Mouse (Mus musculus): ENCODE measurements around the gene Gm45837. TPM values are rescaled to one million over a fixed set of nuclear protein-coding genes. Genes with fewer than 3 reads are reported as not detected.

Gene Gm45837
- total RNA-seq, 1 experiment = not detected

GRCm38 (mm10) chr7:101394569-101394968 lies 16.1 kb upstream of the Gm45837 start:
- H3K9ac ChIP-seq (ENCODE audit: insufficient read depth, low read depth, low read length, poor library complexity, severe bottlenecking) = no peak overlapping the region
- no peaks in the 10 kb centered on the region for H3K9me3 ChIP-seq (ENCODE audit: control insufficient read depth, insufficient read depth, low read depth, low read length)
- H3K36me3 ChIP-seq (ENCODE audit: control insufficient read depth, insufficient read depth, low read length, poor library complexity, severe bottlenecking) = peaks cover 19% of the 10 kb centered on the region
- H3K4me1 ChIP-seq (ENCODE audit: control insufficient read depth in 2 of 2, insufficient read depth in 2 of 2, low read length in 2 of 2, poor library complexity in 1 of 2) = peaks cover 0 to 9% of the 10 kb centered on the region in 2 experiments; a peak in 1 of 4 replicates
- H3K27ac ChIP-seq (ENCODE audit: insufficient read depth, low read depth, low read length, poor library complexity, severe bottlenecking) = no peak overlapping the region
- no peak for DNase-seq (ENCODE audit: low read depth, low spot score)
- no peak overlapping the region for H3K4me3 ChIP-seq (ENCODE audit: insufficient read depth in 1 of 2, low read depth in 1 of 2, low read length in 2 of 2, poor library complexity in 1 of 2, severe bottlenecking in 1 of 2)
- in situ Hi-C loops (cut with MboI; ENCODE audit: low sequenced_read_pairs in 2 of 2, unreplicated experiment in 2 of 2) = no loop called here
- TF ChIP-seq MAFK (IDR thresholded peaks at IDR 0.05; ENCODE audit: insufficient read depth, low read depth, low read length) (no peak), ZC3H11A (IDR thresholded peaks at IDR 0.05; ENCODE audit: borderline replicate concordance, low read depth, low read length) (no peak), CHD2 (IDR thresholded peaks at IDR 0.05; ENCODE audit: low read depth, low read length) (no peak), HCFC1 (IDR thresholded peaks at IDR 0.05; ENCODE audit: borderline replicate concordance, insufficient read depth, low read length) (no peak), ZNF384 (IDR thresholded peaks at IDR 0.05; ENCODE audit: low read depth, low read length) (no peak)

DNA sequence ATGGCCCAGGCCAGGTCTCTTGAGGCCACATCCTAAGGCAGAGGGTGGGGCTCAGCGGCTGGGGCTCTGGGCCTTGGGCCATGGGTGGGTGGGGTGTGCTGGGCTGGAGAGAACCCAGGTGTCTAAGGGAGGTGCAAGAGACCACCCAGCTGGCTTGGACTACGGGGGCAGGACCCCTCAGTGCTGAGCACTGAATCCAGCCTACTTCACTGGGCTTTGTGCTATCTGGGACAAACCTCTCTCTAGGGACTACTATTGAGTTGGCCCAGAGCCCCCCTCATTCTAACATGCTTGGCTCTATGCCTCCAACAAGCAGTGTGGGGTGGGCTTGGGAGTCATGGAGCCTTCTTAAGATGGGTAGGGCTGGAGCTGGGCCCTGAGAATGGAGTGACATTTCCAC lies 15.2 kb upstream of the Gm45837 start:
- DNase-seq (ENCODE audit: low read depth, low spot score) = no peak
- TF ChIP-seq CHD2 (IDR thresholded peaks at IDR 0.05; ENCODE audit: low read depth, low read length) (no peak), ZNF384 (IDR thresholded peaks at IDR 0.05; ENCODE audit: low read depth, low read length) (no peak), ZC3H11A (IDR thresholded peaks at IDR 0.05; ENCODE audit: borderline replicate concordance, low read depth, low read length) (no peak), MAFK (IDR thresholded peaks at IDR 0.05; ENCODE audit: insufficient read depth, low read depth, low read length) (no peak), HCFC1 (IDR thresholded peaks at IDR 0.05; ENCODE audit: borderline replicate concordance, insufficient read depth, low read length) (no peak)
- no peaks in the 10 kb centered on the region for H3K9me3 ChIP-seq (ENCODE audit: control insufficient read depth, insufficient read depth, low read depth, low read length)
- H3K27ac ChIP-seq (ENCODE audit: insufficient read depth, low read depth, low read length, poor library complexity, severe bottlenecking) = no peak overlapping the region
- in situ Hi-C loops (cut with MboI; ENCODE audit: low sequenced_read_pairs in 2 of 2, unreplicated experiment in 2 of 2) = no loop called here
- H3K36me3 ChIP-seq (ENCODE audit: control insufficient read depth, insufficient read depth, low read length, poor library complexity, severe bottlenecking) = peaks cover 23% of the 10 kb centered on the region
- no peak overlapping the region for H3K4me3 ChIP-seq (ENCODE audit: insufficient read depth in 1 of 2, low read depth in 1 of 2, low read length in 2 of 2, poor library complexity in 1 of 2, severe bottlenecking in 1 of 2)
- peaks cover 0 to 9% of the 10 kb centered on the region in 2 experiments; a peak in 1 of 4 replicates for H3K4me1 ChIP-seq (ENCODE audit: control insufficient read depth in 2 of 2, insufficient read depth in 2 of 2, low read length in 2 of 2, poor library complexity in 1 of 2)
- H3K9ac ChIP-seq (ENCODE audit: insufficient read depth, low read depth, low read length, poor library complexity, severe bottlenecking) = no peak overlapping the region

- H3K4me3 ChIP-seq (ENCODE audit: insufficient read depth in 1 of 2, low read depth in 1 of 2, low read length in 2 of 2, poor library complexity in 1 of 2, severe bottlenecking in 1 of 2) = no peak overlapping the region
- TF ChIP-seq MAFK (IDR thresholded peaks at IDR 0.05; ENCODE audit: insufficient read depth, low read depth, low read length) = no peak
- DNase-seq (ENCODE audit: low read depth, low spot score) = no peak
- no peak overlapping the region for H3K27ac ChIP-seq (ENCODE audit: insufficient read depth, low read depth, low read length, poor library complexity, severe bottlenecking)
- peaks cover 0 to 9% of the 10 kb centered on the region in 2 experiments; a peak in 1 of 4 replicates for H3K4me1 ChIP-seq (ENCODE audit: control insufficient read depth in 2 of 2, insufficient read depth in 2 of 2, low read length in 2 of 2, poor library complexity in 1 of 2)
- no peaks in the 10 kb centered on the region for H3K9me3 ChIP-seq (ENCODE audit: control insufficient read depth, insufficient read depth, low read depth, low read length)
- in situ Hi-C loops (cut with MboI; ENCODE audit: low sequenced_read_pairs in 2 of 2, unreplicated experiment in 2 of 2) = no loop called here
- no peak overlapping the region for H3K9ac ChIP-seq (ENCODE audit: insufficient read depth, low read depth, low read length, poor library complexity, severe bottlenecking)
- H3K36me3 ChIP-seq (ENCODE audit: control insufficient read depth, insufficient read depth, low read length, poor library complexity, severe bottlenecking) = peaks cover 37% of the 10 kb centered on the region
These were observed 13.5 kb upstream of the Gm45837 start for GRCm38 (mm10) chr7:101397175-101397574.

GRCm38 (mm10) chr7:101401510-101401909 lies 9.2 kb upstream of the Gm45837 start:
- Histone ChIP-seq H3K4me3 (ENCODE audit: insufficient read depth in 1 of 2, low read depth in 1 of 2, low read length in 2 of 2, poor library complexity in 1 of 2, severe bottlenecking in 1 of 2) (no peak overlapping the region), H3K27ac (ENCODE audit: insufficient read depth, low read depth, low read length, poor library complexity, severe bottlenecking) (no peak overlapping the region), H3K9me3 (ENCODE audit: control insufficient read depth, insufficient read depth, low read depth, low read length) (no peaks in the 10 kb centered on the region), H3K9ac (ENCODE audit: insufficient read depth, low read depth, low read length, poor library complexity, severe bottlenecking) (no peak overlapping the region), H3K4me1 (ENCODE audit: control insufficient read depth in 2 of 2, insufficient read depth in 2 of 2, low read length in 2 of 2, poor library complexity in 1 of 2) (no peaks in the 10 kb centered on the region), H3K36me3 (ENCODE audit: control insufficient read depth, insufficient read depth, low read length, poor library complexity, severe bottlenecking) (peaks cover 54% of the 10 kb centered on the region)
- DNase-seq (ENCODE audit: low read depth, low spot score) = no peak
- no peak for TF ChIP-seq MAFK (IDR thresholded peaks at IDR 0.05; ENCODE audit: insufficient read depth, low read depth, low read length)
- TF ChIP-seq HCFC1 (IDR thresholded peaks at IDR 0.05; ENCODE audit: borderline replicate concordance, insufficient read depth, low read length) = no peak
- no peak for TF ChIP-seq ZC3H11A (IDR thresholded peaks at IDR 0.05; ENCODE audit: borderline replicate concordance, low read depth, low read length)
- TF ChIP-seq ZNF384 (IDR thresholded peaks at IDR 0.05; ENCODE audit: low read depth, low read length) = no peak
- TF ChIP-seq CHD2 (IDR thresholded peaks at IDR 0.05; ENCODE audit: low read depth, low read length) = no peak
- in situ Hi-C loops (cut with MboI; ENCODE audit: low sequenced_read_pairs in 2 of 2, unreplicated experiment in 2 of 2) = no loop called here

DNA sequence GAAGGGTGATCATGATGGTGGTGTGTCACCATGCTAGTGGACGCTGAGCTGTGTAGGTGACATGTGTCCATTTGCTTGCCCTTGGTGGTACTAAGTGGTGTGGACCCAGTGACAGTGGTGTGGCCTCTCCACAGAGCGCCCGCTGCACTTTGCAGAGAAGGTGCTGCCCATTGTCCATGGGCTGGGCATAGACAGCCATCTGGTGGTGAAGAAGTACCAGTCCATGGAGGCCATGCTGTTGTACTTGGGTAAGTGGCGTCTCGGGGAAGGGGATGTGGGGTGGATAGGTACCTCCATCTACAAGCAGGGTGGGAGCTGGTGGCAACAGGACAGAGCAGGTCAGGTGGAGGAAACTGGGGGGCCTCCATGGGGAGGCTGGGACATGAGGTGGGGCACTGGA lies 6.9 kb upstream of the Gm45837 start:
- Histone ChIP-seq H3K4me1 (ENCODE audit: control insufficient read depth in 2 of 2, insufficient read depth in 2 of 2, low read length in 2 of 2, poor library complexity in 1 of 2) (no peaks in the 10 kb centered on the region), H3K4me3 (ENCODE audit: insufficient read depth in 1 of 2, low read depth in 1 of 2, low read length in 2 of 2, poor library complexity in 1 of 2, severe bottlenecking in 1 of 2) (no peak overlapping the region), H3K9ac (ENCODE audit: insufficient read depth, low read depth, low read length, poor library complexity, severe bottlenecking) (no peak overlapping the region), H3K27ac (ENCODE audit: insufficient read depth, low read depth, low read length, poor library complexity, severe bottlenecking) (no peak overlapping the region), H3K9me3 (ENCODE audit: control insufficient read depth, insufficient read depth, low read depth, low read length) (no peaks in the 10 kb centered on the region), H3K36me3 (ENCODE audit: control insufficient read depth, insufficient read depth, low read length, poor library complexity, severe bottlenecking) (peaks cover 45% of the 10 kb centered on the region)
- TF ChIP-seq ZNF384 (IDR thresholded peaks at IDR 0.05; ENCODE audit: low read depth, low read length) (no peak), CHD2 (IDR thresholded peaks at IDR 0.05; ENCODE audit: low read depth, low read length) (no peak), MAFK (IDR thresholded peaks at IDR 0.05; ENCODE audit: insufficient read depth, low read depth, low read length) (no peak), HCFC1 (IDR thresholded peaks at IDR 0.05; ENCODE audit: borderline replicate concordance, insufficient read depth, low read length) (no peak), ZC3H11A (IDR thresholded peaks at IDR 0.05; ENCODE audit: borderline replicate concordance, low read depth, low read length) (no peak)
- in situ Hi-C loops (cut with MboI; ENCODE audit: low sequenced_read_pairs in 2 of 2, unreplicated experiment in 2 of 2) = no loop called here
- DNase-seq (ENCODE audit: low read depth, low spot score) = no peak

Data from ES-E14 (cell line).